Mouse (Mus musculus): Measurements from ENCODE around the gene Rbp1. TPM values are rescaled to one million over a fixed set of nuclear protein-coding genes. Genes with fewer than 3 reads are reported as not detected.

The Rbp1 gene
- 81.3 and 82.8 TPM in 2 replicates for polyA plus RNA-seq (2015; fragmentation: Nextera tagmentation; extraction: Ambion mirVana)

GRCm38 (mm10) chr9:98422656-98423055 is at the start of gene Rbp1:
TSS of gene Rbp1 (plus strand) at chr9:98422961.
- Histone ChIP-seq H3K4me3 (replicated peaks; ENCODE audit: low read length) (no peak within 1 kb of the TSS), H3K9ac (ENCODE audit: low read length) (no peak within 1 kb of the TSS), H3K27me3 (ENCODE audit: control insufficient read depth, insufficient read depth, low read length) (no peaks in the 10 kb centered on the region), H3K9me3 (replicated peaks; ENCODE audit: control insufficient read depth, low read length) (no peaks in the 10 kb centered on the region), H3K27ac (ENCODE audit: low read length) (no peak within 1 kb of the TSS), H3K4me2 (ENCODE audit: low read depth, low read length) (no peak within 1 kb of the TSS), H3K36me3 (ENCODE audit: control insufficient read depth, insufficient read depth, low read length) (no peaks in the 10 kb centered on the region), H3K4me1 (ENCODE audit: control insufficient read depth, insufficient read depth, low read length) (peaks cover 22% of the 10 kb centered on the region; the same call in 1 of the 2 replicates)
- 60% methylated on average over 5 of the region's 5 CpGs for WGBS
- no peak for ATAC-seq (ENCODE audit: insufficient read depth, low FRiP score)

DNA sequence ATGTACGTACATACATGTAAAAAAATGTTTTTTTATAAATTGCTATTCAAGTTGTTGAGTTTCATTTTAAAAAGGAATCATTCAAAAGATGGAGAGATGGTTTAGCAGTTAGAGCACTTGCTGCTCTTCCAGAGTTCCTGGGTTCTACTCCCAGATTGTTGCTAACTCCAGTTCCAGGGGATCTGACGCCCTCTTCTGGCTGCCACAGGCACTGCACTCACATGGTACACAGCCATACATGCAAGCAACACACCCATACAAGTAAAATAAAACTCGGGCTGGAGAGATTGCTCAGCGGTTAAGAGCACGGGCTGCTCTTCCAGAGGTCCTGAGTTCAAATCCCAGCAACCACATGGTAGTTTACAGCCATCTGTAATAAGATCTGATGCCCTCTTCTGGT is 49.4 kb upstream of the Rbp1 start:
- no peak for ATAC-seq (ENCODE audit: insufficient read depth, low FRiP score)

DNA sequence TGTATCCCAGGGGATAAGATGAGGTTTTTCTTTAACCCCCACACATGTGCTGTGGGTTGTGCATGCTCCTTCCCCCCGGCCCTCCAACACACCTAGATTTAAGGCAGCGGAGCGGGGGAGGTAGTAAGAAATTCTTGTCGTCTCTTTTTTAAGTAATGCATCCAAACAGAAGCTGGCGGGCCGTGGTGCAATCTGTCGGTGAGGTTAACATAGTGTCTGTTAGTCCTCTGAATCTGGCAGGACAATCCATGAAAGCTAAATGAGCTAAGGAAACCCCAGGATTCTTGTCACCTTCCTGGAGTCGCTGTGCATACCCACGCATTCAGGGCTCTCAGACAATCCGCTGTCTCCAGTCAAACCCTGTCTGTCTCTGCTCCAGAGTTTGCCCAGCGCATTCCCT is 47.9 kb upstream of the Rbp1 start:
- no peaks in the 10 kb centered on the region for H3K9me3 ChIP-seq (replicated peaks; ENCODE audit: control insufficient read depth, low read length)
- H3K27me3 ChIP-seq (ENCODE audit: control insufficient read depth, insufficient read depth, low read length): no peaks in the 10 kb centered on the region
- H3K36me3 ChIP-seq (ENCODE audit: control insufficient read depth, insufficient read depth, low read length): no peaks in the 10 kb centered on the region
- H3K9ac ChIP-seq (ENCODE audit: low read length): no peak overlapping the region
- H3K4me1 ChIP-seq (ENCODE audit: control insufficient read depth, insufficient read depth, low read length): no peaks in the 10 kb centered on the region
- WGBS: 81% methylated on average over 11 of the region's 11 CpGs
- H3K27ac ChIP-seq (ENCODE audit: low read length): no peak overlapping the region
- H3K4me3 ChIP-seq (replicated peaks; ENCODE audit: low read length): no peak overlapping the region
- no peak for ATAC-seq (ENCODE audit: insufficient read depth, low FRiP score)
- H3K4me2 ChIP-seq (ENCODE audit: low read depth, low read length): no peak overlapping the region

More for the DNA sequence above, 49.4 kb upstream of the Rbp1 start:
- 92% methylated on average over 5 of the region's 5 CpGs for whole genome bisulfite sequencing
- H3K27me3 ChIP-seq (ENCODE audit: control insufficient read depth, insufficient read depth, low read length): no peaks in the 10 kb centered on the region
- no peak overlapping the region for H3K4me3 ChIP-seq (replicated peaks; ENCODE audit: low read length)
- H3K27ac ChIP-seq (ENCODE audit: low read length): no peak overlapping the region
- no peaks in the 10 kb centered on the region for H3K4me1 ChIP-seq (ENCODE audit: control insufficient read depth, insufficient read depth, low read length)
- H3K9ac ChIP-seq (ENCODE audit: low read length): no peak overlapping the region
- H3K4me2 ChIP-seq (ENCODE audit: low read depth, low read length): no peak overlapping the region
- no peaks in the 10 kb centered on the region for H3K36me3 ChIP-seq (ENCODE audit: control insufficient read depth, insufficient read depth, low read length)
- H3K9me3 ChIP-seq (replicated peaks; ENCODE audit: control insufficient read depth, low read length): no peaks in the 10 kb centered on the region

- ATAC-seq (ENCODE audit: insufficient read depth, low FRiP score): no peak
- H3K9me3 ChIP-seq (replicated peaks; ENCODE audit: control insufficient read depth, low read length): no peaks in the 10 kb centered on the region
- H3K4me2 ChIP-seq (ENCODE audit: low read depth, low read length): no peak overlapping the region
- no peaks in the 10 kb centered on the region for H3K4me1 ChIP-seq (ENCODE audit: control insufficient read depth, insufficient read depth, low read length)
- no peak overlapping the region for H3K9ac ChIP-seq (ENCODE audit: low read length)
- H3K27ac ChIP-seq (ENCODE audit: low read length): no peak overlapping the region
- H3K4me3 ChIP-seq (replicated peaks; ENCODE audit: low read length): no peak overlapping the region
- WGBS: 50% methylated on average over 5 of the region's 5 CpGs
- H3K27me3 ChIP-seq (ENCODE audit: control insufficient read depth, insufficient read depth, low read length): no peaks in the 10 kb centered on the region
- no peaks in the 10 kb centered on the region for H3K36me3 ChIP-seq (ENCODE audit: control insufficient read depth, insufficient read depth, low read length)
These were observed 47.2 kb upstream of the Rbp1 start for GRCm38 (mm10) chr9:98375329-98376170.

DNA sequence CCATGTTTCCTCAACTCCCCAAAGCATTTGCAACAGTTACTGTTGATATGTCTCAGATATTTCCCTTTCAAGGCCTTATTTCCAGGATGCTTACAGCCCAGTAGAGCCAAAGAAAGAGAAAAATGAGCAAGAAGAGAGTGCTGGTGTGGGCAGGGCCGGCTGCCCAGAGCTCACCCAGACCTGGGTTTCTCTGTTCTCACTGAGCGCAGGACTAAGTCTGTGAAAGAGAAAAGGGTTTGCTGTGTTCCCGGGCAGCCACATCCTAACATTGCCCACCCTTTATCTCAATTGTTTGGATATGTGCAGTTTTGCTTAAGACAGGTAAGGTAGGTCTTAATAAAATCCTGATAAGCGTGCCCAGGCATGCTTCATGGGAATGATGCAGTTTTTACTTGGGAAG is 43.0 kb upstream of the Rbp1 start:
- Histone ChIP-seq H3K27ac (ENCODE audit: low read length) (no peak overlapping the region), H3K9ac (ENCODE audit: low read length) (no peak overlapping the region), H3K36me3 (ENCODE audit: control insufficient read depth, insufficient read depth, low read length) (no peaks in the 10 kb centered on the region), H3K4me2 (ENCODE audit: low read depth, low read length) (no peak overlapping the region), H3K27me3 (ENCODE audit: control insufficient read depth, insufficient read depth, low read length) (no peaks in the 10 kb centered on the region), H3K4me1 (ENCODE audit: control insufficient read depth, insufficient read depth, low read length) (no peaks in the 10 kb centered on the region), H3K4me3 (replicated peaks; ENCODE audit: low read length) (no peak overlapping the region), H3K9me3 (replicated peaks; ENCODE audit: control insufficient read depth, low read length) (no peaks in the 10 kb centered on the region)
- ATAC-seq (ENCODE audit: insufficient read depth, low FRiP score): no peak
- WGBS: 63% methylated on average over 4 of the region's 4 CpGs

DNA sequence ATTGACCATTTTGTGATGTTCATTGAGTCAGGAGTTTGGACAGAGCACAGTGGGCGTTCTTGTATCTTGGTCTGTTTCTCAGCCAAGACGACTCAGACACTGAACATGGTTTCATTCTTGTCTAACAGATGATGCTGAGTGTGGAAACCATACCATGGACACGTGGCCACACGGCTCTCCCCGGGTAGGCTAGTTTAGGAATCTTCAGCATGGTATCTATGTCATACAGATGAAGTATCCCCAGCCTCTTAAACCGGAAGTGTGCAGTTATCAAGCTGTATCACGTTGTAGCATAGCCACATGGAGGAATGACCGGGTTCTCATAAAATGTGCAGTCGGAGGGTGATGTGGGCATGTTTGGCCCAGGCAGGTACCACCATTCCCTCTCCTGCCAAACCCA is 42.2 kb upstream of the Rbp1 start:
- Histone ChIP-seq H3K27me3 (ENCODE audit: control insufficient read depth, insufficient read depth, low read length) (no peaks in the 10 kb centered on the region), H3K9ac (ENCODE audit: low read length) (no peak overlapping the region), H3K9me3 (replicated peaks; ENCODE audit: control insufficient read depth, low read length) (no peaks in the 10 kb centered on the region), H3K4me1 (ENCODE audit: control insufficient read depth, insufficient read depth, low read length) (no peaks in the 10 kb centered on the region), H3K4me2 (ENCODE audit: low read depth, low read length) (no peak overlapping the region), H3K27ac (ENCODE audit: low read length) (no peak overlapping the region), H3K4me3 (replicated peaks; ENCODE audit: low read length) (no peak overlapping the region), H3K36me3 (ENCODE audit: control insufficient read depth, insufficient read depth, low read length) (no peaks in the 10 kb centered on the region)
- ATAC-seq (ENCODE audit: insufficient read depth, low FRiP score): no peak
- 93% methylated on average over 9 of the region's 9 CpGs for WGBS

DNA sequence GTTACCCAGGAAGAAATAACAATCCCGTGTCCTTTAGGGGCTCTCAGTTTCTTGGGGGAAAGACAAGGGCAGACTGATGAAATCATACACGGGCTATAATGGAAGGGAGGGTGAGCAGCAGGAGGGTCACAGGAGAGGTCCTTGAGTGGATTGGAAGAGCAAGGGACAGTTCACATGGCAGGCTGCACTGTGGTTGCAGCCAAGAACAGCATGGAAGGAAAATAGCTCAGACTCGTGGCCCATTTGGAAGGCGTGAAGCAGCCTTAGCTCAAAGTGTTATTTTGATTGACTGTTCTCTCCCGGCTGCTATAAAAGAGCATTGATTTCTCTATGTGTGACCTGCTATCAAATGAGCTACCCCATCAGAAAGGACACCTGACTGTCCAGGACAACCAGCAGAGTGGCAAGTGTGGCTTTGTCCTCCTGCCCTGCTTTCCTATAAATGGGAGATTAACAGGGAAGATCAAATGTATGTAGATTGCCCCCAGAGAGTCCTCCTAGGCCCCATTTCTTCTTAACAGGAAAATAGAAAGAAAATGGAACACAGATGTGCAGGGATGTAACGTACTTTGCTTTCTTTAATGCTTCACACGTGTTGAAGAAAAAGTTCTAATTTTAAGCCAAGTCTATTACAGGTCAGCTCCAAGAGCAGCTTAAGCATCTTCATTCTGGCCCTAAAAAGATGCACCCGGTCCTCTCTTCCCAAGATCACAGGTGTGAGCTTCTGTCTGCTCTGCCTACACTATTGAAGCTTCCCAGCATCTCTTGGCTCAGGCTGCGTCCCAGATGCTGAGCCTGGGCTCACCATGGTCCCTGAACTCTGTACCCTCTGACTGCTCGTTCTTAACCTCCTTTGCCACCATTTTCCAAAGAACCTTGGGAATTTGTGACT is 34.8 kb upstream of the Rbp1 start:
- Histone ChIP-seq H3K4me3 (replicated peaks; ENCODE audit: low read length) (no peak overlapping the region), H3K4me2 (ENCODE audit: low read depth, low read length) (no peak overlapping the region), H3K9me3 (replicated peaks; ENCODE audit: control insufficient read depth, low read length) (no peaks in the 10 kb centered on the region), H3K4me1 (ENCODE audit: control insufficient read depth, insufficient read depth, low read length) (no peaks in the 10 kb centered on the region), H3K27ac (ENCODE audit: low read length) (no peak overlapping the region), H3K27me3 (ENCODE audit: control insufficient read depth, insufficient read depth, low read length) (no peaks in the 10 kb centered on the region), H3K9ac (ENCODE audit: low read length) (no peak overlapping the region), H3K36me3 (ENCODE audit: control insufficient read depth, insufficient read depth, low read length) (no peaks in the 10 kb centered on the region)
- ATAC-seq (ENCODE audit: insufficient read depth, low FRiP score): no peak
- 72% methylated on average over 10 of the region's 10 CpGs for WGBS

DNA sequence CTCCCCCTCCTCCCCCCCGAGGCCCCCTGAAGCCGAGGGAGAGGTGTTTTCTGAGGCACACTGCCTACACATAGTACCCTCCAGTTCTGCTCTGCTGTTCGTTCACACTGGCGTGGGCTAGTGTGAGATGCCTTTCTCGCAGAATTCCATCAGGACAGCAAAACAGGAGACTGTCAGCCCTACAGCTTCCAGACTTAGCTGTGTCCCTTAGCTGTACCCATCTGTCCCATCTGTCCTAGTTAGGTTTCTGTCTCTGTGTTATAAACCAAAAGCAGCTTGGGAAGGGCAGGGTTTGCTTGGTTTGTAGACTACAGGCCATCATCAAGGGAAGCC is 34.2 kb upstream of the Rbp1 start:
- WGBS: 84% methylated on average over 5 of the region's 5 CpGs
- H3K4me2 ChIP-seq (ENCODE audit: low read depth, low read length): no peak overlapping the region
- no peaks in the 10 kb centered on the region for H3K9me3 ChIP-seq (replicated peaks; ENCODE audit: control insufficient read depth, low read length)
- no peaks in the 10 kb centered on the region for H3K27me3 ChIP-seq (ENCODE audit: control insufficient read depth, insufficient read depth, low read length)
- no peaks in the 10 kb centered on the region for H3K4me1 ChIP-seq (ENCODE audit: control insufficient read depth, insufficient read depth, low read length)
- H3K27ac ChIP-seq (ENCODE audit: low read length): no peak overlapping the region
- ATAC-seq (ENCODE audit: insufficient read depth, low FRiP score): no peak
- H3K9ac ChIP-seq (ENCODE audit: low read length): no peak overlapping the region
- no peaks in the 10 kb centered on the region for H3K36me3 ChIP-seq (ENCODE audit: control insufficient read depth, insufficient read depth, low read length)
- H3K4me3 ChIP-seq (replicated peaks; ENCODE audit: low read length): no peak overlapping the region

DNA sequence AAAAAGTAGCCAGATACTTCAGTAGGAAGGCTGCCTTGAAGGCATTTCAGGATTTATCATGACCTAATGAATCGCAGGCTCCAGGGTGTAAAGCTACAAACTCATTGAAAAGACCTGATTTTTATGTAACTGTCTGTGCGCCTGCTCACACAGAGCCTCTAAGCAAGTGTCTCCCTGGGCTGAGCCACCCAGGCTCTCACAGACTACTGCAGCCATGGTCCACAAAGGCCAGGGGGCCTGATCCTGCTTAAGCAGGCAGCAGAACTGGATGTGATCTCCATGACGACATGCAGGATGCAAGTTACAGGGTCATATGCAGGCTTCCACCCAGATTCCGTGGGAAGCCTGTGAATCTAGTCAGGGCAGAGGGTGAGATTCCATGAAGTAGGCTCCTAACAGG is 29.3 kb upstream of the Rbp1 start:
- Histone ChIP-seq H3K27me3 (ENCODE audit: control insufficient read depth, insufficient read depth, low read length) (no peaks in the 10 kb centered on the region), H3K4me1 (ENCODE audit: control insufficient read depth, insufficient read depth, low read length) (no peaks in the 10 kb centered on the region), H3K9me3 (replicated peaks; ENCODE audit: control insufficient read depth, low read length) (no peaks in the 10 kb centered on the region), H3K9ac (ENCODE audit: low read length) (no peak overlapping the region), H3K4me3 (replicated peaks; ENCODE audit: low read length) (no peak overlapping the region), H3K27ac (ENCODE audit: low read length) (no peak overlapping the region), H3K36me3 (ENCODE audit: control insufficient read depth, insufficient read depth, low read length) (no peaks in the 10 kb centered on the region), H3K4me2 (ENCODE audit: low read depth, low read length) (no peak overlapping the region)
- ATAC-seq (ENCODE audit: insufficient read depth, low FRiP score): no peak
- WGBS: 78% methylated on average over 4 of the region's 4 CpGs

Data from stomach, embryonic 16.5 days (tissue).